ENCODE assay signal across 11 mouse cellular contexts in the genomic region with DNA sequence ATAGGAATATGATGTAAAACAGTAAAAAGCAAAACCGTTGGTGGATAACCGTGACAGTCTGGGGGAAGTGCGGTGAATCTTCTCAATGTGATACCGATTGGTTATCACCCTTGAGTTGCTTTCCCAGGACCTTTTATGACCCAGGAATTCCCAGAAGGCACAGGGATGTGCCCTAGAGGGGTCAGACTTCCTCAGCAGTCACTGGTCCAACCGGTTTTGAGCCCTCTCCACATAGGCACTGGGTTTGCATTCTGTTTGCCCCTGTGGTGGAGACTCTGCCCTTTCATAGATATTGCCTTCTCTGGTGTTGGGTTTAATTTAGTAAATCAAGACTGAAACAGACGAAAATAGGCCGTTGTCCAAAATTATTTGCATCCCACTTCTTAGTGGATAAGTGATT.
"Had no signal": no experiment of that assay in that cellular context is flagged by ENCODE, and none has a peak within 500 bp of the region (broad histone marks: within the 10 kb centered on the region; RNA-seq: fewer than 3 reads in every experiment).

No protein-coding gene starts in this region.

- H3K27me3 ChIP-seq: limb, embryonic 15.5 days; liver, embryonic 13.5 days; midbrain, embryonic 13.5 days had no signal

- H3K36me3 ChIP-seq: limb, embryonic 15.5 days; midbrain, embryonic 13.5 days had no signal

- H3K4me1 ChIP-seq: limb, embryonic 15.5 days; midbrain, embryonic 13.5 days had no signal

- H3K4me2 ChIP-seq: limb, embryonic 15.5 days; liver, embryonic 13.5 days; midbrain, embryonic 13.5 days had no signal

- H3K27ac ChIP-seq: kidney, postnatal 0 days; limb, embryonic 15.5 days; midbrain, embryonic 13.5 days had no signal

- H3K9ac ChIP-seq: limb, embryonic 15.5 days; liver, embryonic 13.5 days; liver, postnatal 0 days; midbrain, embryonic 13.5 days had no signal

- DNase-seq: kidney, adult 2 months; kidney, postnatal 36 days; layer of hippocampus, adult 9-11 months; layer of hippocampus, postnatal 36 days; liver, embryonic 13.5 days; liver, postnatal 0 days; right cerebral cortex, postnatal 14 days; thymus, postnatal 4 days had no signal

- H3K9me3 ChIP-seq: limb, embryonic 15.5 days; liver, embryonic 13.5 days; midbrain, embryonic 13.5 days had no signal

- H3K4me3 ChIP-seq: limb, embryonic 15.5 days; liver, embryonic 13.5 days; midbrain, embryonic 13.5 days had no signal

- ATAC-seq: liver, postnatal 0 days; midbrain, embryonic 13.5 days had no signal
